21 mouse cellular contexts compared by ENCODE assay signal in genomic region chrX:164145463-164146250, GRCm38 (mm10). TPM values are rescaled to one million over a fixed set of nuclear protein-coding genes. Genes with fewer than 3 reads are reported as not detected.
DNase-seq lines count a peak whose midpoint lies in the region; ATAC-seq and TF ChIP-seq lines count a peak whose summit lies in the region.
"Had no signal": no experiment of that assay in that cellular context is flagged by ENCODE, and none has a peak within 500 bp of the region (broad histone marks: within the 10 kb centered on the region; RNA-seq: fewer than 3 reads in every experiment).

No protein-coding gene starts in this region.

- no peak overlapping the region for H3K4me3 ChIP-seq in heart, embryonic 11.5 days (ENCODE audit: low read depth, low read length)
- no peak overlapping the region for H3K4me3 ChIP-seq in liver, embryonic 15.5 days (replicated peaks)
- no peak overlapping the region for H3K4me3 ChIP-seq in midbrain, postnatal 0 days (ENCODE audit: low read depth, low read length)
- H3K4me3 ChIP-seq: embryonic facial prominence, embryonic 13.5 days; forebrain, embryonic 15.5 days; lung, embryonic 15.5 days; midbrain, embryonic 15.5 days; neural tube, embryonic 12.5 days had no signal

- H3K27me3 ChIP-seq in heart, embryonic 11.5 days (ENCODE audit: control insufficient read depth, insufficient read depth, low read length) = no peaks in the 10 kb centered on the region
- H3K27me3 ChIP-seq in liver, embryonic 15.5 days = 0 out of 2 replicates have a peak, but pooled peaks cover 6% of the 10 kb centered on the region
- no peaks in the 10 kb centered on the region; the same call in 1 of the 2 replicates for H3K27me3 ChIP-seq in midbrain, postnatal 0 days (ENCODE audit: insufficient read depth, low read length)
- H3K27me3 ChIP-seq: forebrain, embryonic 15.5 days; lung, embryonic 15.5 days; midbrain, embryonic 15.5 days; neural tube, embryonic 12.5 days had no signal

- intact Hi-C loops in heart, postnatal 10 days (cut with DNase I) = no loop called here

- no peaks in the 10 kb centered on the region for H3K9me3 ChIP-seq in heart, embryonic 11.5 days (replicated peaks; ENCODE audit: control insufficient read depth, low read length)
- H3K9me3 ChIP-seq in liver, embryonic 15.5 days (replicated peaks) = no peaks in the 10 kb centered on the region
- H3K9me3 ChIP-seq in midbrain, postnatal 0 days (ENCODE audit: low read length) = no peaks in the 10 kb centered on the region
- H3K9me3 ChIP-seq: embryonic facial prominence, embryonic 13.5 days; forebrain, embryonic 15.5 days; lung, embryonic 15.5 days; midbrain, embryonic 15.5 days; neural tube, embryonic 12.5 days had no signal

- no peak overlapping the region for H3K27ac ChIP-seq in heart, embryonic 11.5 days (ENCODE audit: low read depth, low read length)
- H3K27ac ChIP-seq in liver, embryonic 15.5 days (replicated peaks) = peak overlapping the region; percentile 65
- H3K27ac ChIP-seq in midbrain, postnatal 0 days (ENCODE audit: low read depth, low read length) = no peak overlapping the region
- H3K27ac ChIP-seq: embryonic facial prominence, embryonic 13.5 days; forebrain, embryonic 15.5 days; lung, embryonic 15.5 days; midbrain, embryonic 15.5 days; neural tube, embryonic 12.5 days had no signal

- no peak for ATAC-seq in heart, embryonic 11.5 days (replicated peaks; ENCODE audit: insufficient number of reproducible peaks, low FRiP score, low TSS enrichment)
- peak; percentile 95 for ATAC-seq in erythroid progenitor cell, adult 5-6 weeks (replicated peaks; ENCODE audit: low FRiP score, poor library complexity, severe bottlenecking)
- ATAC-seq in liver, embryonic 15.5 days (ENCODE audit: insufficient read depth) = peak; percentile 84
- ATAC-seq in midbrain, postnatal 0 days (ENCODE audit: low FRiP score) = no peak
- ATAC-seq: activated CD4-positive, CD25-positive, alpha-beta regulatory T cell, adult 4 months; forebrain, embryonic 15.5 days; midbrain, embryonic 15.5 days had no signal

- no peaks in the 10 kb centered on the region for H3K4me1 ChIP-seq in heart, embryonic 11.5 days (ENCODE audit: control insufficient read depth, insufficient read depth, low read length)
- peaks cover 18% of the 10 kb centered on the region for H3K4me1 ChIP-seq in liver, embryonic 15.5 days (replicated peaks)
- H3K4me1 ChIP-seq in midbrain, postnatal 0 days (ENCODE audit: insufficient read depth, low read length) = no peaks in the 10 kb centered on the region
- H3K4me1 ChIP-seq: embryonic facial prominence, embryonic 13.5 days; forebrain, embryonic 15.5 days; lung, embryonic 15.5 days; midbrain, embryonic 15.5 days; neural tube, embryonic 12.5 days had no signal

- no peak for TF ChIP-seq CTCF in midbrain, postnatal 0 days (IDR thresholded peaks at IDR 0.05)

- peak; percentile 5 to 12 for DNase-seq in heart, postnatal 10 days
- peak; percentile 63 for DNase-seq in MEL-GATA-1-ER (ENCODE audit: extremely low read depth, low read depth)
- no peak for DNase-seq in midbrain, postnatal 0 days (ENCODE audit: low spot score)
- no peak for DNase-seq in frontal cortex, postnatal 14 days (ENCODE audit: low spot score in 2 of 2)
- DNase-seq in thymus, postnatal 36 days = no peak
- DNase-seq: B cell, adult 2 months; cerebellum, postnatal 36 days; gastrocnemius, postnatal 36 days; thymus, postnatal 25 days had no signal

- no peaks in the 10 kb centered on the region for H3K36me3 ChIP-seq in heart, embryonic 11.5 days (ENCODE audit: control insufficient read depth, insufficient read depth, low read length)
- H3K36me3 ChIP-seq in liver, embryonic 15.5 days (replicated peaks) = no peaks in the 10 kb centered on the region
- H3K36me3 ChIP-seq in midbrain, postnatal 0 days (ENCODE audit: insufficient read depth, low read length) = no peaks in the 10 kb centered on the region
- H3K36me3 ChIP-seq: embryonic facial prominence, embryonic 13.5 days; forebrain, embryonic 15.5 days; lung, embryonic 15.5 days; midbrain, embryonic 15.5 days; neural tube, embryonic 12.5 days had no signal

- H3K9ac ChIP-seq in heart, embryonic 11.5 days (ENCODE audit: low read depth, low read length) = no peak overlapping the region
- H3K9ac ChIP-seq in liver, embryonic 15.5 days = no peak overlapping the region
- H3K9ac ChIP-seq in midbrain, postnatal 0 days (replicated peaks; ENCODE audit: low read length, poor library complexity, severe bottlenecking) = no peak overlapping the region
- H3K9ac ChIP-seq: embryonic facial prominence, embryonic 13.5 days; forebrain, embryonic 15.5 days; lung, embryonic 15.5 days; midbrain, embryonic 15.5 days; neural tube, embryonic 12.5 days had no signal

- H3K4me2 ChIP-seq in heart, embryonic 11.5 days = no peak overlapping the region
- 0 out of 2 replicates have a peak overlapping the region, but pooled peaks have one; percentile 29 for H3K4me2 ChIP-seq in liver, embryonic 15.5 days
- no peak overlapping the region for H3K4me2 ChIP-seq in midbrain, postnatal 0 days (ENCODE audit: low read depth, low read length, poor library complexity, severe bottlenecking)
- H3K4me2 ChIP-seq: embryonic facial prominence, embryonic 13.5 days; forebrain, embryonic 15.5 days; lung, embryonic 15.5 days; midbrain, embryonic 15.5 days; neural tube, embryonic 12.5 days had no signal

- WGBS in heart, embryonic 11.5 days (ENCODE audit: insufficient replicate concordance) = 54% methylated on average over 6 of the region's 6 CpGs
- 65% methylated on average over 6 of the region's 6 CpGs for WGBS in liver, embryonic 15.5 days (ENCODE audit: insufficient replicate concordance)
- WGBS in midbrain, postnatal 0 days = 83% methylated on average over 6 of the region's 6 CpGs

RNA-seq across cellular contexts. Expression of gene Ace2, which starts 6.5 kb away (rescaled TPM):
- total RNA-seq in heart, postnatal 10 days (2021) = under 1 TPM; 0.65 to 0.69 TPM
- 0.11 TPM in 1 of 2 replicates, not detected in the other for polyA plus RNA-seq in heart, embryonic 11.5 days (2014; fragmentation: Nextera tagmentation; extraction: Ambion mirVana)
- total RNA-seq in erythroid progenitor cell, adult 5-6 weeks (2015; ENCODE audit: low replicate concordance) = not detected in 2 replicates
- not detected in 2 replicates for total RNA-seq in erythroid progenitor cell, adult 5-6 weeks (2017; ENCODE audit: low replicate concordance)
- polyA plus RNA-seq in liver, embryonic 15.5 days (2015; fragmentation: Nextera tagmentation; extraction: Ambion mirVana) = 0.05 and 0.08 TPM in 2 replicates
- 0.05 and 0.76 TPM in 2 replicates for total RNA-seq in midbrain, postnatal 0 days (2014; rRNA removed)
- polyA plus RNA-seq in midbrain, postnatal 0 days (2015; fragmentation: Nextera tagmentation; extraction: Ambion mirVana) = 0.68 and 0.71 TPM in 2 replicates
- total RNA-seq: ES-E14 had no signal
- polyA plus RNA-seq: activated CD4-positive, CD25-positive, alpha-beta regulatory T cell, adult 4 months; neural tube, embryonic 12.5 days had no signal

RNA-seq across cellular contexts. Expression of gene Cltrn, which starts 57.0 kb away (rescaled TPM):
- not detected for total RNA-seq in heart, postnatal 10 days (2021)
- 0.13 and 0.28 TPM in 2 replicates for polyA plus RNA-seq in heart, embryonic 11.5 days (2014; fragmentation: Nextera tagmentation; extraction: Ambion mirVana)
- not detected in 2 replicates for total RNA-seq in erythroid progenitor cell, adult 5-6 weeks (2015; ENCODE audit: low replicate concordance)
- not detected in 2 replicates for total RNA-seq in erythroid progenitor cell, adult 5-6 weeks (2017; ENCODE audit: low replicate concordance)
- 0.67 and 1.2 TPM in 2 replicates for polyA plus RNA-seq in liver, embryonic 15.5 days (2015; fragmentation: Nextera tagmentation; extraction: Ambion mirVana)
- total RNA-seq in midbrain, postnatal 0 days (2014; rRNA removed) = not detected in 2 replicates
- 0.12 TPM in 1 of 2 replicates, not detected in the other for polyA plus RNA-seq in midbrain, postnatal 0 days (2015; fragmentation: Nextera tagmentation; extraction: Ambion mirVana)
- total RNA-seq: ES-E14; gastrocnemius, postnatal 36 days; heart, postnatal 36 days; left cerebral cortex, postnatal 10 days had no signal
- polyA plus RNA-seq: activated CD4-positive, CD25-positive, alpha-beta regulatory T cell, adult 4 months; midbrain, embryonic 15.5 days had no signal

Comparison
In these comparisons a context has a peak if more than half of its experiments do, and no peak if none do; other contexts are left out.
1. DNase-seq: peak in heart, postnatal 10 days (2 of 2) and MEL-GATA-1-ER (single experiment); none in midbrain, postnatal 0 days (single experiment), frontal cortex, postnatal 14 days (0 of 2) and thymus, postnatal 36 days (0 of 2).
2. ATAC-seq: peak in erythroid progenitor cell, adult 5-6 weeks (single experiment) and liver, embryonic 15.5 days (single experiment); none in heart, embryonic 11.5 days (single experiment) and midbrain, postnatal 0 days (single experiment).